Mouse (Mus musculus): ENCODE measurements around the gene Btbd11. TPM values are rescaled to one million over a fixed set of nuclear protein-coding genes. Genes with fewer than 3 reads are reported as not detected.

Btbd11 gene
- polyA plus RNA-seq, 1 experiment: not detected

GRCm38 (mm10) chr10:85458744-85459344, 72.2 kb downstream of the Btbd11 start:
- TF ChIP-seq GATA1 (IDR thresholded peaks at IDR 0.05; ENCODE audit: low read length): no peak

- TF ChIP-seq GATA1 (IDR thresholded peaks at IDR 0.05; ENCODE audit: low read length): no peak
These were observed 74.1 kb downstream of the Btbd11 start for GRCm38 (mm10) chr10:85460736-85461135.

- TF ChIP-seq GATA1 (IDR thresholded peaks at IDR 0.05; ENCODE audit: low read length): no peak
These were observed 77.5 kb downstream of the Btbd11 start for GRCm38 (mm10) chr10:85464152-85464551.

GRCm38 (mm10) chr10:85465516-85466408, 79.1 kb downstream of the Btbd11 start:
- no peak for TF ChIP-seq GATA1 (IDR thresholded peaks at IDR 0.05; ENCODE audit: low read length)

GRCm38 (mm10) chr10:85466409-85466761, 79.8 kb downstream of the Btbd11 start:
- no peak for TF ChIP-seq GATA1 (IDR thresholded peaks at IDR 0.05; ENCODE audit: low read length)

GRCm38 (mm10) chr10:85467393-85467792, 80.8 kb downstream of the Btbd11 start:
- TF ChIP-seq GATA1 (IDR thresholded peaks at IDR 0.05; ENCODE audit: low read length): no peak

- no peak for TF ChIP-seq GATA1 (IDR thresholded peaks at IDR 0.05; ENCODE audit: low read length)
These were observed 81.9 kb downstream of the Btbd11 start for GRCm38 (mm10) chr10:85468527-85468926.

GRCm38 (mm10) chr10:85469341-85469740, 82.7 kb downstream of the Btbd11 start:
- no peak for TF ChIP-seq GATA1 (IDR thresholded peaks at IDR 0.05; ENCODE audit: low read length)

GRCm38 (mm10) chr10:85473265-85473664, 86.7 kb downstream of the Btbd11 start:
- TF ChIP-seq GATA1 (IDR thresholded peaks at IDR 0.05; ENCODE audit: low read length): no peak

GRCm38 (mm10) chr10:85473871-85474270, 87.3 kb downstream of the Btbd11 start:
- TF ChIP-seq GATA1 (IDR thresholded peaks at IDR 0.05; ENCODE audit: low read length): no peak

- no peak for TF ChIP-seq GATA1 (IDR thresholded peaks at IDR 0.05; ENCODE audit: low read length)
These were observed 89.2 kb downstream of the Btbd11 start for GRCm38 (mm10) chr10:85475642-85476345.

- no peak for TF ChIP-seq GATA1 (IDR thresholded peaks at IDR 0.05; ENCODE audit: low read length)
These were observed 93.5 kb downstream of the Btbd11 start for GRCm38 (mm10) chr10:85479959-85480625.

- TF ChIP-seq GATA1 (IDR thresholded peaks at IDR 0.05; ENCODE audit: low read length): no peak
These were observed 94.5 kb downstream of the Btbd11 start for GRCm38 (mm10) chr10:85481106-85481505.

- no peak for TF ChIP-seq GATA1 (IDR thresholded peaks at IDR 0.05; ENCODE audit: low read length)
These were observed 95.5 kb downstream of the Btbd11 start for GRCm38 (mm10) chr10:85482064-85482473.

- TF ChIP-seq GATA1 (IDR thresholded peaks at IDR 0.05; ENCODE audit: low read length): no peak
These were observed 95.9 kb downstream of the Btbd11 start for GRCm38 (mm10) chr10:85482480-85482879.

GRCm38 (mm10) chr10:85486456-85486855, 99.8 kb downstream of the Btbd11 start:
- no peak for TF ChIP-seq GATA1 (IDR thresholded peaks at IDR 0.05; ENCODE audit: low read length)

Data from G1E-ER4 (cell line).